Mouse (Mus musculus) right cerebral cortex, postnatal 36 days (tissue): ENCODE measurements at regions not wholly inside any gene's neighbourhood (a gene's known extent, or its start where the extent isn't known, plus 50 kb on each side); places are given as distances from the start of the nearest gene placed in this dataset.

Experiments used
- DNase-seq, 2 experiments: peaks; one replicate each; pipeline ENCODE4 v3.0.0; 2022; ENCODE audit warnings: low spot score in 2 of 2, mixed read lengths in 1 of 2

- peak; percentile 14 to 62 for DNase-seq
These were observed 81.4 kb downstream of the Fscb start for GRCm38 (mm10) chr12:64393106-64393505.

GRCm38 (mm10) chr12:64389766-64390445 lies 84.6 kb downstream of the Fscb start:
- DNase-seq = no peak

- DNase-seq = no peak
These were observed 109.5 kb downstream of the Fscb start for GRCm38 (mm10) chr12:64364941-64365340.

- no peak for DNase-seq
These were observed 112.8 kb downstream of the Fscb start for GRCm38 (mm10) chr12:64361592-64362116.

- DNase-seq = no peak
These were observed 113.8 kb downstream of the Fscb start for GRCm38 (mm10) chr12:64360698-64361097.

- DNase-seq = no peak
These were observed 130.7 kb downstream of the Fscb start for GRCm38 (mm10) chr12:64343745-64344144.

GRCm38 (mm10) chr12:64335167-64335566 lies 139.3 kb downstream of the Fscb start:
- DNase-seq = no peak
